Comparison of ENCODE assay signal across 8 mouse cellular contexts in the genomic region with DNA sequence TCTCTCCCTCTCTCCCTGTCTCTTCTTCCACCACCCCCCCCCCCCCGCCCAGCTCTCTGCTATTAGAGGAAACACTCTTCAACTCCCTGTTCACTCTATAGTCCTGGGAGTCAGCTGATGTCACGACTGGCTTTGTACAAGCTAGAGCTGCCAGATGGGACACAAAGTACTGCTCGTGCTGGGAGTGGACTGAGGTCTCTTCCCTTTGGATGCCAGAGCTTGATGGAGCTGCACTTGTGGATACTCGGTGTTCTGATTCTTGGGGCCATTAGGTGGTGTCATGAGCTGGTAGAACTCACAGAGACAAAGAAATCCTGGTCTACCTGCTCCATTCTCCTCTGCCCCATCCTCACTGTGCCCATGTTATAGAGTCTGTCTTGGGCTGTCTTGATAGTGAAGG.
DNase-seq lines count a peak whose midpoint lies in the region; ATAC-seq and TF ChIP-seq lines count a peak whose summit lies in the region.

No protein-coding gene starts in this region.

- TF ChIP-seq CTCF in lung, embryonic 14.5 days (IDR thresholded peaks at IDR 0.05; ENCODE audit: low read depth): peak; percentile 24; the same call in 1 of the 2 replicates
- TF ChIP-seq CTCF in lung, adult 2 months (IDR thresholded peaks at IDR 0.05; ENCODE audit: insufficient read depth, low read length): no peak

- peak; percentile 82 for ATAC-seq in cerebellum, adult (ENCODE audit: insufficient number of reproducible peaks, low FRiP score, low TSS enrichment)
- no peak; the same call in 1 of the 2 replicates for ATAC-seq in lung, embryonic 14.5 days (ENCODE audit: insufficient read depth)

- H3K4me1 ChIP-seq in lung, embryonic 14.5 days (ENCODE audit: insufficient read depth): peaks cover 8% of the 10 kb centered on the region; the same call in 1 of the 2 replicates
- no peaks in the 10 kb centered on the region for H3K4me1 ChIP-seq in lung, adult 2 months (ENCODE audit: control insufficient read depth, insufficient read depth, low read length)

- no peak overlapping the region for H3K9ac ChIP-seq in lung, embryonic 14.5 days

- no peaks in the 10 kb centered on the region for H3K27me3 ChIP-seq in lung, embryonic 14.5 days (ENCODE audit: insufficient read depth, low read length)

- no peak overlapping the region for H3K27ac ChIP-seq in lung, embryonic 14.5 days (ENCODE audit: low read depth)

- no peak for DNase-seq in cerebellum, postnatal 4 days (ENCODE audit: low spot score in 2 of 2)
- peak; percentile 20 for DNase-seq in lung, embryonic 14.5 days
- no peak for DNase-seq in lung, adult 2 months
- peak; percentile 73 to 86 for DNase-seq in heart, adult 18-20 months
- peak; percentile 22 for DNase-seq in lung, postnatal 14 days
- no peak for DNase-seq in ovary, postnatal 36 days (ENCODE audit: low spot score)
- DNase-seq in frontal cortex, postnatal 10 days (ENCODE audit: low spot score in 2 of 2): no peak

- TF ChIP-seq POLR2A in lung, adult 2 months (IDR thresholded peaks at IDR 0.05; ENCODE audit: borderline replicate concordance, extremely low read depth, low read depth, low read length): no peak

- WGBS in lung, embryonic 14.5 days: 18% methylated on average over 3 of the region's 4 CpGs
- WGBS in lung, adult 2 months: 8% methylated on average over 3 of the region's 4 CpGs

- H3K4me3 ChIP-seq in lung, embryonic 14.5 days (ENCODE audit: low read depth, low read length): no peak overlapping the region
- no peak overlapping the region for H3K4me3 ChIP-seq in lung, adult 2 months (replicated peaks; ENCODE audit: extremely low read depth, low read depth, low read length)

- H3K36me3 ChIP-seq in lung, embryonic 14.5 days (ENCODE audit: insufficient read depth): no peaks in the 10 kb centered on the region

- H3K9me3 ChIP-seq in lung, embryonic 14.5 days (ENCODE audit: low read depth, low read length): no peaks in the 10 kb centered on the region

- H3K4me2 ChIP-seq in lung, embryonic 14.5 days: no peak overlapping the region

Comparison
In these comparisons a context has a peak if more than half of its experiments do, and no peak if none do; other contexts are left out.
1. DNase-seq: peak in lung, embryonic 14.5 days (single experiment), heart, adult 18-20 months (2 of 2) and lung, postnatal 14 days (single experiment); none in cerebellum, postnatal 4 days (0 of 2), lung, adult 2 months (single experiment), ovary, postnatal 36 days (single experiment) and frontal cortex, postnatal 10 days (0 of 2).